Mouse (Mus musculus) cerebellum, adult 9-11 months (tissue): ENCODE data around the gene Nat8f2.

ENCODE experiments used
- DNase-seq: peaks from one replicate; pipeline ENCODE4 v3.0.0; 2022

The Nat8f2 gene

GRCm38 (mm10) chr6:85818338-85818737 lies 50.6 kb downstream of the Nat8f2 start:
- DNase-seq = no peak
